Mouse (Mus musculus): ENCODE results near the gene Ttc27.

DNA sequence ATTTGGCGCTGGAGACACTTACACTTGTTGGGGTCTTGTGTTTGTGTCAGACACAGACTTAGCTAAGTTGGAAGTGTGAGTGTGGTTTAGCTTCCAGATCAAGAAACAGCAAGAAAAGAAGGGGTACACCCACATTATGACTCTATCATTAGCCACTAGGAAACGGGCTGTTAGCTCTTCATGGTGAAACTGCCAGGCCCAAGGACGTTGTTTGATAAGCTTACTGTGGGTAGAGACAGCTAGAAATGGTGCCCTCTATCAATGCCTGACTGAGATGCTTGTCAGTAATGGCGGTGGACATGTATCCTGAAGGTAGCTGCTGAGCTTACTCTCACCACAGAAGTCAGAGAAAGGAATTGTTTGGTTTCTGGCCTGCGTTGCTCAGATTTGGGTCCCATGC, 146.3 kb downstream of the Ttc27 start:
- TF ChIP-seq ELF1 (IDR thresholded peaks at IDR 0.05; ENCODE audit: low read depth, low read length) (no peak), EP300 (IDR thresholded peaks at IDR 0.05; ENCODE audit: low read length) (no peak), MEF2A (IDR thresholded peaks at IDR 0.05; ENCODE audit: borderline replicate concordance, low read depth, low read length) (no peak), E2F4 (IDR thresholded peaks at IDR 0.05; ENCODE audit: insufficient replicate concordance, low read depth, low read length) (no peak), MAX (IDR thresholded peaks at IDR 0.05; ENCODE audit: low read length) (no peak), CTCF (conservative IDR thresholded peaks at IDR 0.05 in 1 of 2, IDR thresholded peaks at IDR 0.05 in 1 of 2; ENCODE audit: low read depth in 2 of 2, low read length in 2 of 2) (no peak), POLR2A (IDR thresholded peaks at IDR 0.05; ENCODE audit: low read depth, low read length) (no peak), ZNF384 (IDR thresholded peaks at IDR 0.05; ENCODE audit: low read depth, low read length) (no peak), GABPA (IDR thresholded peaks at IDR 0.05; ENCODE audit: insufficient replicate concordance, low read depth, low read length) (no peak), MAFK (IDR thresholded peaks at IDR 0.05; ENCODE audit: insufficient replicate concordance, low read length) (no peak), TBP (conservative IDR thresholded peaks at IDR 0.05; ENCODE audit: low read depth, low read length) (no peak)

All from CH12.LX (cell line).